Mouse (Mus musculus) liver, postnatal 0 days (tissue): Measurements from ENCODE around the gene Pla2g2d.

Experiments
- CTCF ChIP-seq: sonication (generic); IDR thresholded peaks from 2 replicates; pipeline ENCODE4 v1.5.1; 2016; ENCODE audit warnings: antibody characterized with exemption, low read depth
- EP300 ChIP-seq: IDR thresholded peaks from 2 replicates; pipeline ENCODE4 v1.6.1; 2016; ENCODE audit warnings: antibody characterized with exemption, low read depth, mild to moderate bottlenecking

DNA sequence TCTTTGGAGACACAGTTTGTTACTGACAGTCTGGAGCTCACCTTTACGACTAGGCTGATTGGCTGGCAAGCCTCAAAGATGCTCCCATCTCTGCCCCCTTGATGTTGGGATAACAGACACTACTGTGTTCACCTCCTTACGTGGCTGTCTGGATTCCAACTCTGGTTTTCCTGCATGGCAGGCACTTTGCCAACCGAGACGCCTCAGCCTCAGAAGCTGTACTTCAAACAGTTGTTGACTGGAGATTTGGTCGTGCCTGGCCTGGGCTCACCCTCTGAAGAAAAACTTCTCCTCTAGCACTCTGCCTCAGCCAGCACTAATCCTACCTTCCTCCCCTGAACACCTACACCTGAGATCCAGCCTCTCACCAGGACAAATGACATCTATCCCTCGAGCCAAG, 15.9 kb downstream of the Pla2g2d start:
- no peak for TF ChIP-seq CTCF
- TF ChIP-seq EP300 = no peak
